Mouse (Mus musculus): ENCODE measurements at regions not wholly inside any gene's neighbourhood (a gene's known extent, or its start where the extent isn't known, plus 50 kb on each side); places are given as distances from the start of the nearest gene placed in this dataset.

DNA sequence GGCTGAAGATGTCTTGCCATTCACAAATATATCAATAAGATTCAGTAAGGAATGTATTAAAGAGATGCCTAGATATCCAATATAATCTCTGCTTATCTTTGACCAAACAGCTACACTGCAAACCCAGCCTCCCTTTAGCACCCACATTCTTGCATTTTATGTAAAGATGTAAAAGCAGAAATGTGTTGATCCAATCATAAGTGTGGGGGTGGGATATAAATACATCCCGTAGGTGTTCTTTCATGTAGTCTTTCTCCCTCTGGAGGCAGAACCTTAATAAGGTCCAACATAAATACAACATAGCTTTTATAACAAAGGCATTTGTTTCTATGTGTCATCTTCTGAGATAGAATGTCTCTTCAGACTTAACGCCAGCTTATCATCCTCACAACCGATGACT, 637.1 kb upstream of the Flrt2 start:
- H3K36me3 ChIP-seq (ENCODE audit: control insufficient read depth, insufficient read depth, low read length): no peaks in the 10 kb centered on the region
- H3K4me3 ChIP-seq (ENCODE audit: low read length): no peak overlapping the region
- H3K4me1 ChIP-seq (ENCODE audit: control insufficient read depth, insufficient read depth, low read length): no peaks in the 10 kb centered on the region
- no peak overlapping the region for H3K9ac ChIP-seq (ENCODE audit: low read depth, low read length)
- H3K4me2 ChIP-seq (replicated peaks; ENCODE audit: low read depth, low read length): no peak overlapping the region
- WGBS: 86% methylated on average over 3 of the region's 3 CpGs
- H3K27ac ChIP-seq (ENCODE audit: low read depth, low read length): no peak overlapping the region
- ATAC-seq (ENCODE audit: low FRiP score, low TSS enrichment): no peak
- H3K27me3 ChIP-seq (ENCODE audit: control insufficient read depth, insufficient read depth, low read length): no peaks in the 10 kb centered on the region
- H3K9me3 ChIP-seq (ENCODE audit: control insufficient read depth, low read length): no peaks in the 10 kb centered on the region

DNA sequence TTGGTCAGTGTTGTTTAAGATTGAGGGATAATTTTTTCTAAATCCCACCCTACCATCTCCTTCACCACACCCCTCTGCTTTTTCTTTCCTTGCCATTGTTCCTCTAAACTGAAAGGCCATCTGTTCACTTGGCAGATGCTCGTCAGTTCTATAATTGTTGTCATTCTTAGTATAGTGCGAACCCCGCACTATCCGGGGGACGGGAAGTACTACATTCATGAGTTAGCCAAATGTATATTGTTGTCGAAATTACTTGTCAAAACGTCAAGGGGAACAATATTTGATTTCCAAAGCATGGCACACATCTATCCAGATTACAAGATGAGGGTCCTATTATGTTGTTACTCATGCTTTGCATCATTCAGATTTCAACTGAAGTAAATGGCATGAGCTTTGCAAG, 635.1 kb upstream of the Flrt2 start:
- Histone ChIP-seq H3K4me3 (ENCODE audit: low read length) (no peak overlapping the region), H3K4me1 (ENCODE audit: control insufficient read depth, insufficient read depth, low read length) (no peaks in the 10 kb centered on the region), H3K27me3 (ENCODE audit: control insufficient read depth, insufficient read depth, low read length) (no peaks in the 10 kb centered on the region), H3K9me3 (ENCODE audit: control insufficient read depth, low read length) (no peaks in the 10 kb centered on the region), H3K4me2 (replicated peaks; ENCODE audit: low read depth, low read length) (no peak overlapping the region), H3K27ac (ENCODE audit: low read depth, low read length) (no peak overlapping the region), H3K9ac (ENCODE audit: low read depth, low read length) (no peak overlapping the region), H3K36me3 (ENCODE audit: control insufficient read depth, insufficient read depth, low read length) (no peaks in the 10 kb centered on the region)
- ATAC-seq (ENCODE audit: low FRiP score, low TSS enrichment): no peak
- 83% methylated on average over 7 of the region's 7 CpGs for WGBS

DNA sequence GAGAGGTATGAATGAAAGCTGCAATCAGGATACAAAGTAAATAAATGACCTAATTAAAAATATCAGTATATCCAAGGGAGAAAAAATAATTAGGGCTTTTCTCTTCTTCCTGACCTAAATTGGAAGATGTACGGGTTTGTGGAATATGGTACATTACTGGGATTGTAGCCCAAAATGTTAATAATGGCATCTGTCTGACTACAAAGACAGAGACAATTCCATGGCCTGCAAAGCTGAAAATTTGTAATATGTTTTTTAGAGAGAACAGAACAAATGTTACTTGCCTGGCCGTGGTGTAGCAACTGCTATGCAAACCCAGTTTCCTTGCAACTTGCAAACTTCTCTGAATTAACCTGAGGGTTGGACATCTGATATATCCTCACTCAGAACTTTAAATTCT, 632.6 kb upstream of the Flrt2 start:
- Histone ChIP-seq H3K4me3 (ENCODE audit: low read length) (no peak overlapping the region), H3K27me3 (ENCODE audit: control insufficient read depth, insufficient read depth, low read length) (no peaks in the 10 kb centered on the region), H3K27ac (ENCODE audit: low read depth, low read length) (no peak overlapping the region), H3K9me3 (ENCODE audit: control insufficient read depth, low read length) (no peaks in the 10 kb centered on the region), H3K4me2 (replicated peaks; ENCODE audit: low read depth, low read length) (no peak overlapping the region), H3K36me3 (ENCODE audit: control insufficient read depth, insufficient read depth, low read length) (no peaks in the 10 kb centered on the region), H3K4me1 (ENCODE audit: control insufficient read depth, insufficient read depth, low read length) (no peaks in the 10 kb centered on the region), H3K9ac (ENCODE audit: low read depth, low read length) (no peak overlapping the region)
- no peak for ATAC-seq (ENCODE audit: low FRiP score, low TSS enrichment)
- WGBS: 76% methylated on average over 2 of the region's 2 CpGs

DNA sequence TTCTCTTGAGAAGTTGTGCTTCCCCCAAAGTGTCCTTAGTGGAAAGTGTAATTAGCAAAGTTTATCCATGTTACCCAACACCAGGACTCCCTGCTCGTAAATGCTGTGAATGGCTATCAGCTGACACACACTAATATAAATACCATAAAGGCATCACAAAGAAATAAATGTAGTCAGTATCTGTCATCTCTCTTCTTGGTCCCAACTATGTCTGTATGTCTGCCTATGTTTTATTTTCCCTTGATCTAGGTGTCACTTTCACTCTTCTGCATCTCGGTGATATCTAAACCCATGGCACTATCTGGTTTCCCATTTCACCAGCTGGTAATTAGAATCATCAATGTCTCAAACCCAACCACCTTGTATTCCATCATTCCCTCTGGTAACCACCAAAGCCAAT, 619.7 kb upstream of the Flrt2 start:
- Histone ChIP-seq H3K27ac (ENCODE audit: low read depth, low read length) (no peak overlapping the region), H3K4me3 (ENCODE audit: low read length) (no peak overlapping the region), H3K4me2 (replicated peaks; ENCODE audit: low read depth, low read length) (no peak overlapping the region), H3K4me1 (ENCODE audit: control insufficient read depth, insufficient read depth, low read length) (no peaks in the 10 kb centered on the region), H3K9me3 (ENCODE audit: control insufficient read depth, low read length) (no peaks in the 10 kb centered on the region), H3K27me3 (ENCODE audit: control insufficient read depth, insufficient read depth, low read length) (no peaks in the 10 kb centered on the region), H3K9ac (ENCODE audit: low read depth, low read length) (no peak overlapping the region), H3K36me3 (ENCODE audit: control insufficient read depth, insufficient read depth, low read length) (no peaks in the 10 kb centered on the region)
- 29% methylated on average over 2 of the region's 2 CpGs for WGBS
- peak; percentile 78; the same call in 1 of the 2 replicates for ATAC-seq (ENCODE audit: low FRiP score, low TSS enrichment)

DNA sequence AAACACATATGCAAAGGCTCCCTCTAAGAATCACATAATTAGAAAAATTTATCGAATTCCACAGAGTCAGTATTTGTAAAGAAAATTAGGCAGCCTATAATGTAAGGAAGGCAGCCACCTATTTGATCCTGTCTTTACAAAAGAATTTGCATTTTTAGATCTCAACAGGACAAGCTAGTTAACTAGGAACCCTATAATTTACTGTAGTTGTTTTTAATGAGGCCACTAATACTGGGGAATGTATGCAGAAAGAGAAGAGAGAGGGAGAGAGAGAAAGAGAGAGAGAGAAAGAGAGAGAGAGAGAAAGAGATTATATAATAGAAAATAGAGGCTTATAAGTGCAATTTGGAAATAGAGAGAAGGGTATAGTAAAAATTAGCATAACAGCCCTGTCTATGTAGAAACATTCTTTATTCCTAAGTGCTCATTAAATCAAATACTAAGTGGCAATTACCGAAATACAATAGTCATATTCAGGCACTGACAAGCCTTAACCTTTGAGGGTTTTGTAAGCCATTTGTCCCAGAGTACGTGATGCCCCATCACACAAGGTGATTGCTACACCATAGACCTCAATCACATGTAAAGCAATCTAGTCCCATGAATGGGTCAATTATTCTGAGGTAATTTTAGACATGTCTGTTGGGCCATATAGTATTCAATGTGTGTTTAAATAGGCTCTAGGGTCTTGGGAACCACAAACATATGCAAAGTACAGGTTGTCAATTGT, 572.6 kb upstream of the Flrt2 start:
- H3K4me1 ChIP-seq (ENCODE audit: control insufficient read depth, insufficient read depth, low read length): no peaks in the 10 kb centered on the region
- H3K9me3 ChIP-seq (ENCODE audit: control insufficient read depth, low read length): no peaks in the 10 kb centered on the region
- no peak overlapping the region for H3K4me2 ChIP-seq (replicated peaks; ENCODE audit: low read depth, low read length)
- H3K9ac ChIP-seq (ENCODE audit: low read depth, low read length): no peak overlapping the region
- H3K36me3 ChIP-seq (ENCODE audit: control insufficient read depth, insufficient read depth, low read length): no peaks in the 10 kb centered on the region
- H3K27me3 ChIP-seq (ENCODE audit: control insufficient read depth, insufficient read depth, low read length): no peaks in the 10 kb centered on the region
- H3K4me3 ChIP-seq (ENCODE audit: low read length): no peak overlapping the region
- WGBS: 78% methylated on average over 3 of the region's 3 CpGs
- H3K27ac ChIP-seq (ENCODE audit: low read depth, low read length): no peak overlapping the region
- no peak for ATAC-seq (ENCODE audit: low FRiP score, low TSS enrichment)

DNA sequence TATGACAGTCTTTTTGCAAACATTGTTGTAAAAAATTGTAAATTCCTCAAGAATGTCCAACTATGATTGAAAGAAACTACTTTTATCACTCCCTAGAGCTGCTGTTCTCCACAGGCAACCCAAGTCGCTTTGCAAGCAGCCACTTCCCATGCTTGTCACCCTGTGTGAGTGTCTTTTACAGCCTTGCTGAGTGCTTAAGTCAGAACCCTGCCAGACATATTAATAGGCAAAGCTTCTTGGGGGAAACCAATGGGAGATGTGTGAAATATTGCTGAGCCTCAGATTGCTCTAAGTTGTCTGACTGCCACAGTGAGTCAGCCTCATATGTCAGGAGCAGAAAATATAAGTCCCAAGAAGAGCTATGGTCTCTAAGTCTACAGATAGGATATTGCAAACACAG, 559.2 kb upstream of the Flrt2 start:
- Histone ChIP-seq H3K4me1 (ENCODE audit: control insufficient read depth, insufficient read depth, low read length) (no peaks in the 10 kb centered on the region), H3K27me3 (ENCODE audit: control insufficient read depth, insufficient read depth, low read length) (no peaks in the 10 kb centered on the region), H3K27ac (ENCODE audit: low read depth, low read length) (no peak overlapping the region), H3K4me2 (replicated peaks; ENCODE audit: low read depth, low read length) (no peak overlapping the region), H3K9ac (ENCODE audit: low read depth, low read length) (no peak overlapping the region), H3K9me3 (ENCODE audit: control insufficient read depth, low read length) (no peaks in the 10 kb centered on the region), H3K36me3 (ENCODE audit: control insufficient read depth, insufficient read depth, low read length) (no peaks in the 10 kb centered on the region), H3K4me3 (ENCODE audit: low read length) (no peak overlapping the region)
- ATAC-seq (ENCODE audit: low FRiP score, low TSS enrichment): no peak
- 54% methylated on average over 1 of the region's 1 CpGs for WGBS

DNA sequence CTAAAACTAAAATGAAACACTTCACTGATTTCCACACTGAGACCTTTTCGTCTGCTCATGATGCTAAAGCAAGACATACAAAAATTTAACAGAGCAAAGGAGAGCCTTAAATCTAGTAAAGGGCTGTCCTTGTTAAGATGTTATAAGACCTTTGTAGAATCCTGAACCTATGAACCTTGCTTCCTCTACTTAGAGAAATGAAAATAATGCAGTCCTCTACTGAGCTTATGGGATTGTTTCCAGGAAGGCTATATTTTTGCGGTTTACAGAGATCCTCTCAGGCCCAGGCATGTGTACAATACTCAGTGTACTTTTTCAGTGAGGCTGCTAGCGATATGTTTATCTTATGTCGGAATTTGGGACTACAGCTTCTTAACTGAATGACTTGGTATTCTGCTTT, 558.5 kb upstream of the Flrt2 start:
- peak; percentile 52; the same call in 1 of the 2 replicates for ATAC-seq (ENCODE audit: low FRiP score, low TSS enrichment)
- Histone ChIP-seq H3K4me3 (ENCODE audit: low read length) (no peak overlapping the region), H3K9ac (ENCODE audit: low read depth, low read length) (no peak overlapping the region), H3K4me2 (replicated peaks; ENCODE audit: low read depth, low read length) (no peak overlapping the region), H3K27ac (ENCODE audit: low read depth, low read length) (no peak overlapping the region), H3K9me3 (ENCODE audit: control insufficient read depth, low read length) (no peaks in the 10 kb centered on the region), H3K27me3 (ENCODE audit: control insufficient read depth, insufficient read depth, low read length) (no peaks in the 10 kb centered on the region), H3K4me1 (ENCODE audit: control insufficient read depth, insufficient read depth, low read length) (no peaks in the 10 kb centered on the region), H3K36me3 (ENCODE audit: control insufficient read depth, insufficient read depth, low read length) (no peaks in the 10 kb centered on the region)
- WGBS: 42% methylated on average over 4 of the region's 4 CpGs

DNA sequence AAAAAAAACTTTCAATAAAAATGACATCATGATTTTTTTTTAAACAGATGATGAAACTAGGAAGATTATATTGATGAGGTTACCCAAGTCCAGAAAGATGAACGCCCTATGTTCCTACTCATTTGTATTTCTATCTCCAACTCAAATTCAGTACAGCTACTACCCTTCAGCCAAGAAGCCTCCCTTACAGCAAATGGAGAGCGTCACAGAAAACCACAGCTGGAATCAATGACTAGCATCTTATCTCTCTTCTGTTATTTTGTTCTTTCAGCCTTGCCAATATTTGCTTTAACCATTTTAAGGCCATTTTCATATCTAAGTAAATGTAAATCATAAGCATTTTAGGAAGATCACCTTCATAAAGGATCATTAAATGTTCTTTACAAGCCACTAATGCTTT, 553.9 kb upstream of the Flrt2 start:
- Histone ChIP-seq H3K4me1 (ENCODE audit: control insufficient read depth, insufficient read depth, low read length) (no peaks in the 10 kb centered on the region), H3K9ac (ENCODE audit: low read depth, low read length) (no peak overlapping the region), H3K36me3 (ENCODE audit: control insufficient read depth, insufficient read depth, low read length) (no peaks in the 10 kb centered on the region), H3K4me3 (ENCODE audit: low read length) (no peak overlapping the region), H3K9me3 (ENCODE audit: control insufficient read depth, low read length) (no peaks in the 10 kb centered on the region), H3K27ac (ENCODE audit: low read depth, low read length) (no peak overlapping the region), H3K27me3 (ENCODE audit: control insufficient read depth, insufficient read depth, low read length) (no peaks in the 10 kb centered on the region), H3K4me2 (replicated peaks; ENCODE audit: low read depth, low read length) (no peak overlapping the region)
- 86% methylated on average over 2 of the region's 2 CpGs for WGBS
- no peak for ATAC-seq (ENCODE audit: low FRiP score, low TSS enrichment)

DNA sequence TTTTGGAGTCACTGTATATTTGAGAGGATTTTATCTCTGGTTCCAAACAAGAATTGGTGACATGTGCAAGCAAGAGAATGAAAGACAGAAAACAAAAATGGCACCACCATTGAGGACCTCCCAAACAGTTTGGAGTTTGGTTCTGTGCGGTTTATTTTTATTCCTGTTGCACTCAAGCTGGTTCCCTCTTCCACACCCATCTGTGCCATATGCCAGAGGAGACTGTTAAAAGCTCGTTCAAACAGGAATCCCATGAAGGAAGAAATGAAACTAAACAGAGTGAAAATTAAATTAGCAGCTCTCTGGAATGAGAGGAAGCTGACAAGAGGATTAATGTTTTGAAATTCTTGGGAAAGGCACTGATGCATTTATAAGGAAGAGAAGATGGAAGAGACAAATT, 521.0 kb upstream of the Flrt2 start:
- no peaks in the 10 kb centered on the region for H3K36me3 ChIP-seq (ENCODE audit: control insufficient read depth, insufficient read depth, low read length)
- no peak overlapping the region for H3K27ac ChIP-seq (ENCODE audit: low read depth, low read length)

More for the DNA sequence above, 521.0 kb upstream of the Flrt2 start:
- ATAC-seq (ENCODE audit: low FRiP score, low TSS enrichment): no peak
- Histone ChIP-seq H3K27me3 (ENCODE audit: control insufficient read depth, insufficient read depth, low read length) (no peaks in the 10 kb centered on the region), H3K4me3 (ENCODE audit: low read length) (no peak overlapping the region), H3K4me2 (replicated peaks; ENCODE audit: low read depth, low read length) (no peak overlapping the region), H3K4me1 (ENCODE audit: control insufficient read depth, insufficient read depth, low read length) (no peaks in the 10 kb centered on the region), H3K9me3 (ENCODE audit: control insufficient read depth, low read length) (no peaks in the 10 kb centered on the region), H3K9ac (ENCODE audit: low read depth, low read length) (no peak overlapping the region)
- 68% methylated on average over 2 of the region's 2 CpGs for WGBS
